Mouse (Mus musculus): ENCODE data around the gene Mrpl20.

DNA sequence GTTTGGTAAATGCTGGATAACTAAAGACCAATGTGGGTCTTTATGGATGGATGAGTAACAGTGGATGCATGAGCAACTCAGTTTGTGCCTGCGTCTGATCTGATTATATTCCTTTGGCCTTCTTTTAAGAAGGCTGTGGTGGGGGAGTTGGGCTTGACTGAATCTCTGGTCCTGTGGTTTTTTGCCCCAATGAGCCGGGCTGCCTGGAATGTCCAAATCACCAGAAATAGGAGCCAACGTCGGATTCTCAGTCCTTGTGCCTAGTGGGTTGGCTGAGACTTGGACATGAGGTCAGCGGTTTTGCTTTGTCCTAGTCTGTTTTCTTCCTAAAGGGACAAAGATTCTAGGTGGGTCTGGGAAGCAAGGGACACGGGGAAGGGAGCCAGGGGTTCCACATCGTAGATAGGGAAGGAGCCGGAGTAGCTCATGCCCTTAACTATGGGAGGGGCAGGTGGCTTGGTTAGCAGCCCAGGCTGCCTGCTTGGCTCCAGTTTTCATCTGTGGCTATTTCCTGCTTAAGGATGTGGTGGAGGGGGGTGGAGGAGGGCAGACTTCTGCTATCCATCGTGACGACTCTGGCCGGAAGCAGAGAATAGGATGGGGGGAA, 34.8 kb downstream of the Mrpl20 start:
- no peak for TF ChIP-seq GATA1 (IDR thresholded peaks at IDR 0.05; ENCODE audit: borderline replicate concordance, low read length)
- TF ChIP-seq FLI1 (IDR thresholded peaks at IDR 0.05; ENCODE audit: low read length): no peak
